In the genomic region with DNA sequence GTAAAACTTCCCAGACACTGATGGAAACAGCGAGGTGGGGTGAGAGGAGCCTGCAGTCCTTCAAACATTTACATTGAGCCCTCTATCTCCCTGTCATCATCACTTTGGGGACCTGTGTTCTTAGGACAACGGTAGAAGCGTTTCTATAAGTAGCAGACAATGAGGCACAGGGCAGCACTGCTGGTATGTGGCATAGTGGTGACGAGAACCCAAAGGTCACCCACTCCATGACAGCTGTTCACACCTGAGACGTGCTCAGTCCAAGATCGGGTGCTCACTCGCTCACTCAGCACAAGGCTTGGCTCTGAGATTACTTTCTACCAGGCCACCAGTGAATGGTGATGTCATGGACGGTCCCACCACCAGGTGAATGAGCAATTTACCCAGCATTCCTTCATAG, we compare ENCODE assay signal across 30 mouse cellular contexts.
"Had no signal": no experiment of that assay in that cellular context is flagged by ENCODE, and none has a peak within 500 bp of the region (broad histone marks: within the 10 kb centered on the region; RNA-seq: fewer than 3 reads in every experiment).

No protein-coding gene starts in this region.

- H3K27ac ChIP-seq: heart, embryonic 13.5 days; hindbrain, embryonic 10.5 days; hindbrain, embryonic 12.5 days; hindbrain, embryonic 13.5 days; hindbrain, embryonic 14.5 days; hindbrain, embryonic 15.5 days; hindbrain, postnatal 0 days; kidney, embryonic 15.5 days; kidney, postnatal 0 days; layer of hippocampus, adult 2 months; left cerebral cortex, adult 2 months had no signal

- ATAC-seq: hindbrain, embryonic 16.5 days; hindbrain, postnatal 0 days; inflammation-experienced regulatory T-cells, adult 6 months; intestine, embryonic 16.5 days had no signal

- H3K27me3 ChIP-seq: heart, embryonic 13.5 days; hindbrain, embryonic 12.5 days; hindbrain, embryonic 13.5 days; hindbrain, embryonic 15.5 days; kidney, embryonic 15.5 days had no signal

- H3K4me2 ChIP-seq: heart, embryonic 11.5 days; heart, embryonic 13.5 days; hindbrain, embryonic 12.5 days; hindbrain, embryonic 13.5 days; hindbrain, embryonic 14.5 days; hindbrain, embryonic 15.5 days; kidney, embryonic 15.5 days had no signal

- H3K9ac ChIP-seq: heart, embryonic 13.5 days; hindbrain, embryonic 12.5 days; hindbrain, embryonic 13.5 days; hindbrain, embryonic 14.5 days; hindbrain, embryonic 15.5 days; kidney, embryonic 15.5 days had no signal

- H3K9me3 ChIP-seq: heart, embryonic 13.5 days; hindbrain, embryonic 10.5 days; hindbrain, embryonic 12.5 days; hindbrain, embryonic 13.5 days; hindbrain, embryonic 15.5 days; kidney, embryonic 15.5 days had no signal

- H3K4me3 ChIP-seq: heart, embryonic 13.5 days; hindbrain, embryonic 10.5 days; hindbrain, embryonic 12.5 days; hindbrain, embryonic 13.5 days; hindbrain, embryonic 15.5 days; kidney, embryonic 15.5 days; layer of hippocampus, adult 2 months; left cerebral cortex, adult 2 months had no signal

- DNase-seq: heart, postnatal 10 days; heart, postnatal 14 days; heart, postnatal 4 days; kidney, adult 11 months; kidney, adult 18-20 months; kidney, adult 2 months; kidney, adult 8-10 months; kidney, adult 9 months; kidney, postnatal 10 days; kidney, postnatal 14 days; kidney, postnatal 25 days; kidney, postnatal 36 days; kidney, postnatal 4 days; layer of hippocampus, adult 9-11 months; layer of hippocampus, postnatal 36 days had no signal
